Mouse (Mus musculus) heart, adult 2 months (tissue): ENCODE results near the gene Arhgap25.

Source experiments
- CTCF ChIP-seq: fragments of 200-600 bp; IDR thresholded peaks from 2 replicates; pipeline ENCODE4 v1.8.1; 2022; ENCODE audit warnings: antibody characterized with exemption, mild to moderate bottlenecking, moderate library complexity
- EP300 ChIP-seq: fragments of 200-500 bp; IDR thresholded peaks from 2 replicates; pipeline ENCODE4 v1.6.1; 2011; ENCODE audit warnings: low read depth, low read length, control low read depth; ENCODE audit not compliant: insufficient read depth

GRCm38 (mm10) chr6:87487657-87488426 lies 45.2 kb downstream of the Arhgap25 start:
- peak; percentile 36 for TF ChIP-seq CTCF
- TF ChIP-seq EP300: no peak
